Mouse (Mus musculus): ENCODE results near the gene Kdm7a. TPM values are rescaled to one million over a fixed set of nuclear protein-coding genes. Genes with fewer than 3 reads are reported as not detected.

The Kdm7a gene
- total RNA-seq, 2 experiments from 2014 or later: 51.7 to 57.9 TPM

GRCm38 (mm10) chr6:39208181-39208580 is 1.6 kb upstream of the Kdm7a start:
- DNase-seq (ENCODE audit: low spot score in 2 of 2): no peak

- DNase-seq (ENCODE audit: low spot score in 2 of 2): no peak
Observed at GRCm38 (mm10) chr6:39205650-39206580, 674 bp downstream of the Kdm7a start.

GRCm38 (mm10) chr6:39205064-39205649 is 1.4 kb downstream of the Kdm7a start:
- DNase-seq (ENCODE audit: low spot score in 2 of 2): peak; percentile 32 to 67

GRCm38 (mm10) chr6:39204444-39204843 is 2.1 kb downstream of the Kdm7a start:
- no peak for DNase-seq (ENCODE audit: low spot score in 2 of 2)

- DNase-seq (ENCODE audit: low spot score in 2 of 2): no peak
Observed at GRCm38 (mm10) chr6:39203236-39203635, 3.4 kb downstream of the Kdm7a start.

- no peak for DNase-seq (ENCODE audit: low spot score in 2 of 2)
Observed at GRCm38 (mm10) chr6:39193006-39193405, 13.6 kb downstream of the Kdm7a start.

- DNase-seq (ENCODE audit: low spot score in 2 of 2): no peak
Observed at GRCm38 (mm10) chr6:39191518-39191917, 15.1 kb downstream of the Kdm7a start.

GRCm38 (mm10) chr6:39187227-39187626 is 19.4 kb downstream of the Kdm7a start:
- no peak for DNase-seq (ENCODE audit: low spot score in 2 of 2)

GRCm38 (mm10) chr6:39169089-39169488 is 37.5 kb downstream of the Kdm7a start:
- DNase-seq (ENCODE audit: low spot score in 2 of 2): no peak

- DNase-seq (ENCODE audit: low spot score in 2 of 2): no peak
Observed at GRCm38 (mm10) chr6:39164891-39165290, 41.7 kb downstream of the Kdm7a start.

- DNase-seq (ENCODE audit: low spot score in 2 of 2): no peak
Observed at GRCm38 (mm10) chr6:39161975-39162374, 44.6 kb downstream of the Kdm7a start.

GRCm38 (mm10) chr6:39146041-39146440 is 60.5 kb downstream of the Kdm7a start:
- DNase-seq (ENCODE audit: low spot score in 2 of 2): peak in 1 of 2 experiments; percentile 18

GRCm38 (mm10) chr6:39132556-39132955 is 74.0 kb downstream of the Kdm7a start:
- no peak for DNase-seq (ENCODE audit: low spot score in 2 of 2)

GRCm38 (mm10) chr6:39131480-39131879 is 75.1 kb downstream of the Kdm7a start:
- DNase-seq (ENCODE audit: low spot score in 2 of 2): no peak

GRCm38 (mm10) chr6:39124719-39125118 is 81.9 kb downstream of the Kdm7a start:
- no peak for DNase-seq (ENCODE audit: low spot score in 2 of 2)

- DNase-seq (ENCODE audit: low spot score in 2 of 2): no peak
Observed at GRCm38 (mm10) chr6:39120685-39121084, 85.9 kb downstream of the Kdm7a start.

GRCm38 (mm10) chr6:39118456-39118881 is 88.1 kb downstream of the Kdm7a start:
- no peak for DNase-seq (ENCODE audit: low spot score in 2 of 2)

GRCm38 (mm10) chr6:39117584-39118455 is 88.8 kb downstream of the Kdm7a start, which contains the start of gene Parp12:
Parp12 (minus strand) TSS chr6:39118349.
- DNase-seq (ENCODE audit: low spot score in 2 of 2): peak; percentile 5 to 39

- DNase-seq (ENCODE audit: low spot score in 2 of 2): no peak
Observed at GRCm38 (mm10) chr6:39115438-39115837, 91.2 kb downstream of the Kdm7a start.

GRCm38 (mm10) chr6:39113141-39113540 is 93.4 kb downstream of the Kdm7a start:
- no peak for DNase-seq (ENCODE audit: low spot score in 2 of 2)

- DNase-seq (ENCODE audit: low spot score in 2 of 2): no peak
Observed at GRCm38 (mm10) chr6:39112701-39113100, 93.9 kb downstream of the Kdm7a start.

All from layer of hippocampus, adult 18-20 months (tissue).